Mouse (Mus musculus) urinary bladder, adult 2 months (tissue): ENCODE results near the gene Abcc9. TPM values are rescaled to one million over a fixed set of nuclear protein-coding genes. Genes with fewer than 3 reads are reported as not detected.
A peak's percentile ranks its signal among the peaks of the same experiment; 100 is the strongest.

ENCODE experiments used
- DNase-seq: peaks from one replicate; pipeline ENCODE4 v3.0.0; 2022; ENCODE audit warnings: low spot score
- polyA plus RNA-seq: library from polyadenylated mRNA; depleted of rRNA; stranded (reverse); fragments of >200 nt; gene quantifications from 2 replicates; pipeline ENCODE4 v1.2.3, GENCODE M21; 2012

Abcc9 gene
- polyA plus RNA-seq, 1 experiment, result 20.2 TPM

DNA sequence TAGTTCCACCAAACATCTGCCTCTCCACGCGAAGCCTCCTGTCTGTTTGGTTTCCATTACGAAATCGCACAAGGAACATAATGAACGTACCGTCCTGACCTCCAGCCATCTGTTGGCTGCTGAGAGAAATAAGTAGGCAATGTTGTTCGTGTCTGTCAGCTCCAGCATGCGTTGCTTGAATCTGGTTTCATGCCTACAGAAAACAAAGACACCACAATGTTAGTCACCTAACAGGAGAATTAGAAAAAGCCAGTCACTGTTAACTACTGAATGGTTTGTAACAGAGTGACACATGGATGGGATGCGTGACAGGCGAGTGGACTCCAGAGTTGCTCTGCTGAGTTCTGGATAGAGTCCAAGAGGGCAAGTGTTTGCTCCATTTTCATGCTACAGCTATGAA, 87.8 kb downstream of the Abcc9 start:
- no peak for DNase-seq

GRCm38 (mm10) chr6:142612366-142612765, 89.7 kb downstream of the Abcc9 start:
- DNase-seq, result no peak

- no peak for DNase-seq
Measured at GRCm38 (mm10) chr6:142609401-142610373, 92.4 kb downstream of the Abcc9 start.

- DNase-seq, result no peak
Measured at GRCm38 (mm10) chr6:142607080-142607479, 95.0 kb downstream of the Abcc9 start.

GRCm38 (mm10) chr6:142602772-142603171, 99.3 kb downstream of the Abcc9 start:
- no peak for DNase-seq

- no peak for DNase-seq
Measured at GRCm38 (mm10) chr6:142578831-142579230, 123.3 kb downstream of the Abcc9 start.

GRCm38 (mm10) chr6:142577801-142578200, 124.3 kb downstream of the Abcc9 start:
- DNase-seq, result no peak

- DNase-seq, result no peak
Measured at GRCm38 (mm10) chr6:142572876-142573275, 129.2 kb downstream of the Abcc9 start.

DNA sequence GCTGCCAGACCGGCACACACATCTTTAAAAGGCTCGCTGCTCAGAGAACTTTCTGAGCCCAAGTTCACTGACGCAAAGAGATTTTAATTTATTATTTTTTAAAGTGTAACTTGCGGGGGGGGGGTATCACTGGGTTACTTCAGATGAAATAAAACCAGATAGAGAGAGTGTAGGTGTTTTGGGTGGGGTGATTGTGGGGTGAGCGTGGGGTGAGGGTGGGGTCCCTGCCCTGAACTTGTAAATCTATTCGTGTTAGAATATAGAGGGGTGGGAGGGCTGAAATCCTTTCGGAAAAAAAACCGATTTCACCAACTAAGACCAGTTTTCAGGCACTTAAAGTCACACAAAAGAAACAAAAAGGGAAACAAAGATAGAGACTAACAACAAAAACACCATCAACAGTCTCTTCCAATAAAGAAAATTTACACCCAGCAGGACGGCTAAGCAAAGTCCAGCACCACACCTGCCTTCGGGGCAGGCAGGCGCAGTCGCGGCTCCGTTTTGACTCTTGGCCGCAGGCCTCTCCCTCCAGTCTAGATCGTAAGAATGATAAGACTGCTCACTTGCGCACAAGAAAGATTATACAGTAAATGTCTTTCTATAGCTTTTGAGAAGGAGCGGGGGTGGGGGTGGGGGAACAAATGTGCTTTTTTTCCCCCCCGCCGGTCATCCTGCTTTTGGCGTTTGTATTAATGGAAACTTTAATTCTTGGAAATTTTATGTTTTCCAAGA, 130.3 kb downstream of the Abcc9 start:
- DNase-seq, result no peak

DNA sequence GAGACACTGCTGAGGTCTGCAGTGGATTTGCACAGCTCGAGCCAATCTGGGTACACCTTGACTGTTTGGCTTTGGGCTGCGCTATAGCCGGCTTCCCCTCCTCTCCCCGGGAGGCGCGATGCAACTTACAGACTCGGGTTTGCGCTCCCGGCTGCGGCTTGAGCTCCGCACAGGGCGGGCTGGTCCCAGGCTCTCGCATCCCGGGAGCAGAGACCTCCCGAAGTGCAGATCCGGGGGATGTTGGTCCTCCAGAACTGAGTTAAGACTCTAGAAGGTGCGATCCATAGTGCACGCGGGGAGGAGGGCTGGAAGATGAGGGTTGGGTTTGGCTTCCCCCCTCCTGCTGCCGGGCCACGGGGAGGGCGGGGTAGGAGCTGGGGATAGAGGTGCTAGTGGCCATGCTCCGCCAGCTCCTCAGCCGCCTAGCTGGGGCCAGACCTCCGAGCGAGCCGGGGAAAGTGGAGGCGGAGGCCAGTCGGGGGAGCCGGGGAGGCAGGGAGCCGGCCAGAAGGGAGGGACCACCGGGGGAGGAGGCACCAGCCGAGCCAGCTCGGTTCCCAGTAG, 131.0 kb downstream of the Abcc9 start, which contains the start of gene Kcnj8:
Gene Kcnj8, minus strand, starts transcription at position 560 of the 564 bp plus-strand sequence.
- peak; percentile 63 for DNase-seq

DNA sequence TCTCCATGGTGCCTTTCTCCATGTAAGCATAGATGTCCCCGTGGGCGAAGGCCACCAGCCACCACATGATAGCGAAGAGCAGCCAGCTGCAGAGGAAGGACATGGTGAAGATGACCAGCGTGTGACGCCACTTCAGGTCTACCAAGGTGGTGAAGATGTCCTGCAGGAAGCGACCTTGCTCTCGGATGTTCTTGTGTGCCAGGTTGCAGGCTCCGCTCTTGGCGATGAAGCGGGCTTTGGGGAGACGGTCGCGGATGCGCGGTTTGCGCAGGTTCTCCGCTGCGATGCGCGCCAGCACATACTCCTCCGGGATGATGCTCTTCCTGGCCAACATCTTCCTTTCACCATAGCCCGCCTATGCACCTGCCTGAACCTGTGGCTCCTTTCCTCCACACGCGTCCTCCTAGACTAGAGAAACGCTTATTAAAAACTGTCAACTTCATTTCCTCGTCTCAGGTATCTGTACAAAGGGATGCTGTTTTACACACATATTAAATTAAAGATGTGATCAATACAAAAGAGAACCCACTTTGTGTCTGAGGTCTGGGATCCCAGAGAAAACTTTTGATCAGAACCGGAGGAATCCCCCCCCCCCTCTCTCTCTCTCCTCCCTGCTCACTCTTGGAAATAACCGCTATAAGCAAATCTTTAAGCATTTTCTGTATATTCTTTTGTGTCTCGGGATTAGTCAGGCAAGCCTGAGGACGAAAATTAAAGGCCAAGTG, 131.9 kb downstream of the Abcc9 start:
- DNase-seq, result no peak

DNA sequence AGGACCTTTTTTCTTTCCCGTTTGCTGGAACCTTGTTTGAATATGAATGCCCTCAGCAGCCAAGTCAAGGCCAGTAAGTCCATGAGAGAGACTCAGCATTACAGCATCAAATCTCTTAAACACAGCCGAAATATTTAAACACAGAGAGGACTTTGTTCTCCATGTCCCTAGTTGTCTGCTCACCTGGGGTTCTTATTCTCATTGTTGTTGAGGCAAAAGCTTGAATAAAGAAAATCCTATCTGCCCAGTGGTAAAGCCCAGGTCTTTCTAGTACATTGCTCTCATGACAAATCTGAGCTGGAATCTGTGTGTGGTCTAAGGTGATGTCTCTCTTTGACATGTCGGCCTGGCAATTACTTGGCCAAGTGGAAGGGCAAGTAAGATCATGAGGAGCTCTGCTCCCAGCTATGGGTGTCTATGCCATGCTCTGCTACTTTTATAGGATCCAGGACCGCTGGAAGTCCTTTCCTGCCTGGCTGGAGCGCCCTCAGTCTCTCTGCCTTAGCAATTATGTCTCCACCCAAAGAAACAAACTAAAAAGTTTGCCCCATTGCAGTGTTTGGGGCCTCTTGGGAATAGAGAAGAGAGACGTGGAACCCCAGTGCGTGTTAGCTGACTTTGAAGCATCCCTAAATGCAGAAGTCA, 133.3 kb downstream of the Abcc9 start:
- no peak for DNase-seq

DNA sequence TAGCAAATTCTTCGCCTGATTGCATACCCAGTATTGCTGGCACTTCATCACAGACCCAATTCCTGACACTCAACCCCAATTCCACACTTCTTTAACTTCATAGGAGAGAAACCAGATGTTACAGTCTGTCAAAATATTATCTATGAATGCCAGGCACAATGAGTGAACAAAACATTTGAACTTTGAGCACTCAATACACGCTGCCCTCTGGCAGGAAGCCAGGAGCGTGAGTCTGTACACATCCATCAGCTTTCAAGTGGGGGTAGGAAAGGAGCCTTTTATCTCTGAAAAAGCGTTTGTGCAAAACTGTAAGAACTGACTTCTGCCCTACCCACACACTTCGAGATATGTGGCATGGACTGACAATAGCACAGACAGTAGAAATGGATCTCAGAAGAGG, 134.7 kb downstream of the Abcc9 start:
- no peak for DNase-seq

GRCm38 (mm10) chr6:142564746-142565145, 137.4 kb downstream of the Abcc9 start:
- no peak for DNase-seq

DNA sequence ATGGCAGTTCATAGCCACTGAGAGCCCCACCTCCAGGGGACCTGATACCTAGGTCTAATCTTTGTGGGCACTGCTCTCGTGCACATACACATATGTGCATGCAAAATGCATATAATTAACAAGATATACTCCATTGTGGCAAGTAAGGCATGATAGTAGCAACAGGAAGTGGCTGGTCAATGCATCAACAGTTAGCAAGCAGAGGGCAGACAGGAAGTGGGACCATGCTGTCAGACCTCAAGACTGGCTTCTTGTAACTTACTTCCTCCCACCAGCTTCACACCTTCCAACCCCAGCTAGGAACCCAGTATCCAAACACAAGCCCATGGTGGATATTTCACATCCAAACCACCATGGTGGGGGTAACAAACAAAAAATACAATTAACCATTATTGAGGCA, 141.0 kb downstream of the Abcc9 start:
- DNase-seq, result no peak

DNA sequence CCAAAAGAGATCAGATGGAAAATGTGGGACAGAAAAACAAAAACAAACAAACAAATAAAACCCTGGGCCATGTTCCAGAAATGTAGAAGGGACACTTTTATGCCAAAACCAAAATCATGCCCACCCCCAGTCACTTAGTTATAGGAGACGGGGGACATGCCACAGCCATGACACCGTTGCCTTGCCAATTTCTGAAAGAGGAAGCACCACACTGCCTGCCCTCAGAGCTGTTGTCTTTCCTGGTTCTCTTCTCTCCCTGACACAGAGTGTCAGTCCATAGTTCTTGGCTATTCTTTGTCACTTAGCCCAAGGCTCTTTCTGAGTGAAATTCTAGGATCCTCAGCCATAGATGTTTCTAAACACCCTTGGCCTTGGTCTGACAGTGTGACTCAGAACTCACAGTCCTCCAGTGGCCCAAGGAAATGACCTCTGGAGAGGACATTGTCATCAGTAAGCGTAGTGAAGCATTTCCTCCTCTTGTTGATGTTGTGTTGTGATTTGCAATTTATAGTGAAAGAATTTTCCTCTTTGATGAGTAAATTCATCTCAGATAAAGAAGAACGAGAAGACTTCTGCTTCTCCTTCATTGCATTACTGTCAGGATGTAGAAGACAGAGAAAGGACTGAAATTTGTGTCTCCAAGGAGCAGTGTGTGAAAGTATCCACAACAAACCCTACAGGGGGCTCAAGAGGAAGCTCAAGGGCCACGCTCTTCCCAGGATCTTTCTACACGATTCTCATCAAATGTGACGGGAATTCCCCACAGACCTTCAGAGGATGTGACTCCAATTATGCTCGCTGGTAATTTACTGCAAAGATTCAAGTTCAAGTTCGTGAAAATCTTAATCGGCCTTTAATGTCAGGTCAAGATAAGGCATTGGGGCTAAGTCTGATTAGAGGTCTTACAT, 143.1 kb downstream of the Abcc9 start:
- no peak for DNase-seq

DNA sequence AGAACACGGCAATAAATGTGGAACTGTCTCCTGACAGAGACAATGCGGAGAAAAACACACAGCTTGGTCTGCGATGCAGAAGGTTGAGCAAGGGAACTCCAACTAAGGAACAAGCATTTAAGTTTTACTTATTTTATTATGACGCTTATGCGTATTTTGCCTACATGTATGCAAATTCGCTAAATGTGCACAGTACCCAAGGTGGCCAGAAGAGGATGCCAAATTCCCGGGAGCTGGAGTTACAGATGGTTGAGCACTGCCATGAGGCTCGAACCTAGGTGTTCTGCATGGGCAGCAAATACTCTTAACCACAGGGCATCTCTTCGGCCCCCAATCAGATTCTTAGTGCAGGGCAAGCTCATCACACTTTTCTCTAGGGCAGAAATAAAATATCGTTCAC, 144.0 kb downstream of the Abcc9 start:
- DNase-seq, result no peak

GRCm38 (mm10) chr6:142555988-142556387, 146.1 kb downstream of the Abcc9 start:
- no peak for DNase-seq

- DNase-seq, result no peak
Measured at GRCm38 (mm10) chr6:142551482-142551881, 150.6 kb downstream of the Abcc9 start.

DNA sequence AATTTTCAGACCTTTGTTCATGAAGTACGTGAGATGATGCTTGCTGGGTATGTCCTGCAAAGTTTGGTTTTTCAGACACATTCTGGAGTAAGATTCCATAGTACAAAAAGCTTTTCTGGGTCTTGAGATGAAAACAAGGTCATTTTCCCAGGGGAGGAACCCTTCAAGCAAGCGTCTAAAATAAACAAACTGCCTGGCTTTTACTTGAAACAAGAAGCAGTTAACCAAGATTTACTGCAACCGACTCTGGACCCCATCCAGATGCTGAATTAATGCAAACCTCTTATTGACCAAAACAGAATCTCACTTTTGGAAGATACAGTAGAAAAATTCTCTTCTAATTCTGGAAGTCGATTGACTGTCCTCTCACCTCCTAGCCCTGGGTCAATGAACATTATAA, 151.2 kb downstream of the Abcc9 start:
- no peak for DNase-seq
